Mouse (Mus musculus) right cerebral cortex, postnatal 14 days (tissue): ENCODE data around the gene Tmem50a.

Experiments used
- DNase-seq: peaks from one replicate; pipeline ENCODE4 v3.0.0; 2022

The Tmem50a gene

DNA sequence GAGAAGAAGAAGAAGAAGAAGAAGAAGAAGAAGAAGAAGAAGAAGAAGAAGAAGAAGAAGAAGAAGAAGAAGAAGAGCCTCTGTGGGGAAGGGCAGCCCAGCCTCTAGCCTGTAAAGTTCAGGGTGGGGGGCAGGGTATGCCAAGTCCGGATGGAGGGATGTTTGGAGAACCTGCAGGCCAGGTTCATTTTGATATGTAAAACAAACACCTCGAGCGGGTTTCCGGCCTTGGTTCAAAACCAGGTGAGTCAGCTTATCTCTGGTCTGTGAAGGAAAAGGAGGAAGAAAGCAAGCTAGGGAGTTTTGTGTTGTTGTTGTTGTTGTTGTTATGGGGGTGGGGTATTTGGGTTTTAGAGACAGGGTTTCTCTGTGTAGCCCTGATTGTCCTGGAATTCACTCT lies 43.3 kb downstream of the Tmem50a start:
- DNase-seq: no peak

DNA sequence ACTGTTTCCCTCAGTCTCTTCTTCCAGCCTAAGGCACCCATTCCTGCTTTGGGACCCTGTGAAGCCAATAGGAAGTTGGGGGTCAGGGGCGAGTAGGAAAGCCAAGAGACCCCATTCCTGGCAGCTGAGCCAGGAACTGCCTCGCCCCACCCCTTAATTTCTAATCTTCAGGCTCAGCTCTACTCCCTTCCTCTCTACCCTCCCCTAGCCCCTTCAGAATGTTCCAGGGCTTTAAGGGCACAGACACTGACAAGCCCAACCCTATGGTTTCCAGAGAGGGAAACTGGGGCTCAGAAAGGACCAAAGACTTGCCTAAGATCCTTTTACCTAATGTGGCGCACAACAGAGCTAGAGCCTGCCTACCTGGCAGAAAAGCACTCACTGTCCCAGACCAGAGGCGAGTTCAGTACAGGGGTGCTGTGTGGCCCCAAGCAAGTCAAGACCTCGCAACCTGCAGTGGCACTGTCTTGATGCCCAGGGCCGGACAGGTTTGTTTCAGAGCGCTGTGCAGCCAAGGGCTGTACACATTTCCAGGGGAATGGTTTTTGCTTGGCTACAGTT lies 44.9 kb downstream of the Tmem50a start:
- DNase-seq: no peak

DNA sequence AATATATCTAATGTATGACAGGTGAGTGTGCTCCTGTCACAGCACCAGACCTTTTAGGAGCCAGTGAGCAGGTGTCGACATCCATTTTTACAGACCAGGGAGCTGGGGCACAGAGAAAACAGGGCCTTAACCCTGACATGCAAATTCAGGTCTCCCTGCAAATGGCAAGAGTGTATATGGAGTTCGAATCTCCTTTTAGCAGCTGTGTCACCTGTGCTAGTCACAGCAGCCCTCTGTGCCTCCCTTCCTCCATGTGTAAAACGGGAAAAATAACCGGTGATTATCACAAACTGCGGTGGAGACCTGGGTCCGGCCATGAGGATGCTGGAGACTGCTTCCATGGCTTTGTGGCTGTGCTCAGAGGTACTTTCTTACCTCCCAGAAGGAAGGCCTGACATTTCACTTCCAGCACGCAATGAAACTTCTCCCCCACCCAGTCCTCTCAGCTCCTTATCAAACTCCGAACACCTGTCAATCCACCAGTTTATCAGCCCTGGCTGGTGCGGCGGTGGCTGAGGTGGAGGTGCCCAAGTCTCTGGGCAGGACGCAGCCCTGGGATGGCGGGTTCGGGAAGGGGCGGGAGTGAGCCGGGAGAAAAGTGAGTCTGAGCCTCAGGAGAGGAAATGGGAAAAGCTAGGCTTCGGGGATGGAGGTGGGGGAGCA lies 45.6 kb downstream of the Tmem50a start:
- DNase-seq: no peak

DNA sequence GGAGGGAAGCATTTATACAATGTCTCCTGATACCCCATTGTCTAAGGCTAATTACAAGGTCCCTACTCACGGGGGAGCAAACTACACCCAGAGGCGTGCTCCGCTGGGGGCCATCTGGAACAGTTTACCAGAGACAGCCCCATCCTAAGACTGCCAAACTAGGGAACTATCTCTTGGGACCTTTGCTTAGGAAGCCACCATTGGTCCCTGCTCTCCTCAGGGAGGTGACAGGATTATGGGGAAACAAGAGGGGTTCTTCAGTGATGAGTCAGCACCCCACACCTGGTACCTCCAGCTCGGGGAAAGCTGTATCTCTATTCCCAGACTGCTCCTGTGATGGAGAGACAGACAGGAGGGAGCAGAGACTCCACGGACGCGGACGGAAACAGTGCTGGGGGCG lies 46.3 kb downstream of the Tmem50a start:
- no peak for DNase-seq

DNA sequence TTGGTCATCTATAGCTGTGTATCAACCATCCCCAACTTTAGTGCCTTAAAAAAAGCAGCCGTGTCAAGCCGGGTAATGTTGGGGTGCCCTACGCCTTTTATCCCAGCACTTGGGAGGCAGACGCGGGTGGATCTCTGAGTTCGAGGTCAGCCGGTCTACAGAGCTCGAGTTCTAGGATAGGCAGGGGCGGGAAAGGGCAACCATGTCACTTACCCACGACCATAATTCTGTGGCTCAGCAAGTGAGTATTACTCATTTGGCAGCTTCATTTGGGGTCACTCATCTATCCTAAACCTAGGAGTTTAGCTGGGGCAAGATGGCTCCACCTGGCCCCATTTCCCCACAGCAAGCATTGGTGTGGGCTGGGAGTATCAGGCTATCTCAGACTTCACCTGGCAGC lies 46.8 kb downstream of the Tmem50a start:
- DNase-seq: no peak

GRCm38 (mm10) chr4:134867661-134868060 lies 47.2 kb downstream of the Tmem50a start:
- DNase-seq: no peak

DNA sequence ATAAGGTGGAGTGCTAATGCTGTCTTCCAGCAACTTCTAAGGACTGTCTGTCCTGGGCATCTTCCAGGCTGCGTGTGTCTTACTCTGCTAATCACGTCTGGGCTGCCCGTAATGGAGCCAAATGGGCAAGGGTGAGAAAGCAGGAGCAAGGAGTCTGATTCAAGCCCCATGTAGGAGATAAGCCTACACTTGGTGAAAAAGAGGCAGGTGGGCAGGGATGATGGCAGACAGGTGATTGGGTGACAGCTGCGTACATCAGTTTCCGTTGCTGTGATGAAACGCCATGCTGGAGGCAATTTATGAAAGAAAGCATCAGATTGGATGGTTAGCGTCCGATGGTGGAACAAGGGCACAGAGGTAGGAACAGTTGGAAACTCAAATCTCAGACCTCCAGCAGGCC lies 47.6 kb downstream of the Tmem50a start:
- no peak for DNase-seq

- DNase-seq: no peak
Measured at GRCm38 (mm10) chr4:134865789-134866188, 49.0 kb downstream of the Tmem50a start.

DNA sequence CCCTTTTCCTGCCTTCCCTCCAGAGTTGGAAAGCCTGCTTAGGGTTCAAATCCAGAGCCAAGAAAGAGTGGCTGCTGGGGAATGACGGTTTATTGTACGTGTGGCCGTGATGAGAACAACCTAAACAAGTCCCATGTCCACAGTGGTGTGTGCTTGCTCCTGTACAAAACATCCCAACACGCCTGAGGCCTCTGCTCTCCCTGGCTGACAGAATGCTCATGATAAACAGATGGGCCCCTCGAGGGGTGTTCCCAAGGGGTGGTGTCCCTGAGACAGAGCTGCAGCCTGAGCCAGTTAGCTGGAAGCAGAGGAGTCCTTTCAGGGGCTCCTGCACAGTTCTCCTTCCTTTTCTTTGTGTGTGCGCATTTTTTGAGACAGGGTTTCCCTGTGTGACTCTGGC lies 49.5 kb downstream of the Tmem50a start:
- no peak for DNase-seq

- DNase-seq: no peak
Measured at GRCm38 (mm10) chr4:134863937-134864729, 50.7 kb downstream of the Tmem50a start, which contains the start of gene Rhd. TSS of gene Rhd (plus strand) at chr4:134864536.

- DNase-seq: no peak
Measured at GRCm38 (mm10) chr4:134862996-134863395, 51.8 kb downstream of the Tmem50a start.

GRCm38 (mm10) chr4:134861884-134862283 lies 52.9 kb downstream of the Tmem50a start:
- DNase-seq: no peak

- no peak for DNase-seq
Measured at GRCm38 (mm10) chr4:134858494-134858893, 56.3 kb downstream of the Tmem50a start.

DNA sequence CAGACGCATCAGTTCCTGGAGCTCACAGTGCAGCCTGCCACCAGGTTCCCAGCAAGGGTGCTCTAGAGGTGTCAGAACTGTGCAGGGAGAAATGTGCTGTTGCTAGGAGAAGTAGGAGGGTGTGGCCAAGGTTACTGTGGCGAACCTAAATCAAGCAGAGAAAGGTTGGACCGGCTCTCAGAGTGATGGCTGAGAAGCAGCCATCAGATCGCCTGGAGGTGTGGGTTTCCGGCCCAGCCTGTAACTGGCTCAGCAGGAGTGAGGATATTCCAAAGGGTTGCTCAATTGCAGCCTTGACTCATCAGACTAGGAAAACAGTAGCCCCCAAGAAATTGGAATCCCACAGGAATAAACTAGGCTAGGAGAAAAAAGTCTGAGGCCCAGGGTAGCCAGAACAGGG lies 58.3 kb downstream of the Tmem50a start:
- DNase-seq: no peak

DNA sequence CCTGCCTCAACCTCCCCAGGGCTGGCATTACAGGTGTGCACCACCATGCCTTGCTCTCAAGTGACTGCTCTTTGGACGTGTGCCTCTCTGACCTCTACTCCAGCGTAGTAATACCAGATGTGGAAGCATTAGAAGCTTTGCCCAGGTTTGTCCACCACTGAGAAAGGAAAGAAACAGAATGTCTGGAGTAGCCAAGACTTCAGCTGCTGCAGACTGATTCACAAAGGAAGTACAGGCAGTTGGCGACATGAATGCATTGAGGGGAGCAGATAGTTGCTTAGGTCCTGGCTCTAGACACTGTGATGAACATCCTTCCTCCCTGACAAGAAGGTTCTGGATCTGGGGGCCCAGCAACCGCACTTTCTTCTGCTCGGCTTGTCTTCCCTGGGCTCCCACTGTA lies 58.8 kb downstream of the Tmem50a start:
- DNase-seq: no peak

- no peak for DNase-seq
Measured at GRCm38 (mm10) chr4:134855371-134855770, 59.5 kb downstream of the Tmem50a start.

DNA sequence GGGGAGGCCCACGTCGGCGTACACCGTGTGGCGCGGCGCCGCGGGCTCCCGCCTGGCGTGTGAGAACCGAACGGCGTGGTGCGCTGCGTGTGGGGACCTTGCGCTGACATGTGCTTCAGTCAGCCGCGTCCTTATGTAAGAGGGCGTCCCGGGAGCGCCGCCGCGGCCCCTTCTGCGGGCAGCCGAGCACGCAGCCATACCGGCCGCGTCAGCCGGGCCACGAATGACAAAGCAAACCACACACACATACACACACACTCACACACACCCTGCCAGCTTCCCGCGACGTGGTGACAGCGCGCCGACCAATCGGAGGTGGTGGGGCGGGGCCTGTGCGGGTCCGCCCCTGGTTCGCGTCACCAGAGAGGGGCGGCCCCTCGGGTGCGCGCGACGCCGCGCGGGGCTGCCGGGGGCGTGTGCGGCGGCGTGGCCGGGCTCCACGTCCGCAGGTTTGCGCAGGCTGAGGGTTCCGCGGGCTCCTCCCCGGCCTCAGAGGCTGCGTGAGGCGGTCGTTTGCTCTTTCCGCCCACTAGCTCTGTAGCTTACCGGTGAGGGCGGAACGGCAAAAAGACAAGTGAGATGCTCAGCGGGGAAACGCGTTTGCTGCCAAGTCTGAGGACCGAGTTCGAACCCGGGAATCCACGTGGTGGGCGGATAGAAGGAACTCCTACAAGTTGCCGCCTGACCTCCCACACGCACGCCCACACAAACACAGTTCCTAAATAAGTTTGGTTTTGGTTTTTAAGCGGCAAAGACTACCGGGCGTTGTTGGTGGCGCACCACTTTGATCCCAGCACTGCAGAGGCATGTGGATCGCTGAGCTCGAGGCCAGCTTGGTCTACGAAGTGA lies 61.0 kb downstream of the Tmem50a start:
- DNase-seq: peak; percentile 93

DNA sequence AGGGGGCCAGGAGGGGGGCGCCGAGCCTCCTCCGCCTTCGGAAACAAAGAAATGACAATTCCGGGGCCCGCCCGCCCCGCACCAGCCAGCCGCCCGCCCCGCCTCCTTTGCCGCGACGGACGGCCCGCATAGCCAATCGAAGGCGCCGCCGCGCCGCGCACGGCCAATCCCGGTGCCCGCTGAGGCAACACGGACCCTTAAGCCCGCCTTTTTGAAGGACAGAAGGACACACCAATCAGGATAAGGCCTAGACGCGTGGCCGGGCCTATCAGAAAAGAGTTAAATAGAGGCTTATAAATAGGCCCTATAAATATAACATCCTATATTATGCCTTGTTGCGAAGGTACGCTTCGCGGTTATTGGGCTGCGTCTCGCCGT lies 61.6 kb downstream of the Tmem50a start, which contains the start of gene Maco1:
TSS of gene Maco1 (minus strand) at position 87 of the 378 bp plus-strand sequence.
- peak; percentile 98 for DNase-seq

DNA sequence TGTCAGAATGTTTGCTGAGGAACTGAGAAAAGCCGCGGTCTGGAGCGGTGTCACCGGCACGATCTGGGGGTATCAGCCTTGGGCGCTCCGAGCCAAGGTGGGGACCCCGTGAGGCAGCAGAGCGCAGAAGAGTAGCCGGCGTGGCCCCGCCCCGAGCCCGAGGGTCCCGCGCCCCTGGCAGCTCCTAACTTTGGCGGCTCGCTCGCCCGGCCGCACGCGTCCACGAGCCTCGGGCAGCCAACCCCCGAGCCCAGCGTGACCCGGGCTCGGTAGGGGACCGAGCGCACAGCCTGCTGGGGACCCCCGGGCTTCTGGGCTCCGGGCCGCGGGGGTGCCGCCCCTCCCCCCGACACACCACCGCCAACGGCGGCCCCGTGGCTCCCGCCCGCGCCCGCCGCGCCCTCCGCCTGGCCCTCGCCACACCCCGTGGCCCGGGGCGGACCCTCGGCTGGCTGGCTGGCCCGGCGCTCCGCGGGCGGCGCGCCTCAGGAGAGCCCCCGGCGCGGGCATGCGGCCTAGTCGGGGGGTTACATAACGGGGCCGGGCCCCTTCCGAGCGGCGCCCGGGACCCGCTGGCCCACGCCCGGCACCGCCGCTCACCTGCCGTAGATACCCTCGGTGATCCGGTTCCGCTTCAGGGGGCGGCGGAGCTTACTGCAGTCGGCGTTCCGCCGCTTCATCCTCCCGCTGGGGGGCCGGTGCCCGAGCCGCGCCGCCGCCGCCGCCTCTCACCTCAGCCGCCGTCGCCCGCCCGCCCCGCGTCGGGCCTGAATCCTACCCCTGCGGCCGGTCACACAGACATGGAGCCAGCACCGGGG lies 62.2 kb downstream of the Tmem50a start:
- peak; percentile 36 for DNase-seq

DNA sequence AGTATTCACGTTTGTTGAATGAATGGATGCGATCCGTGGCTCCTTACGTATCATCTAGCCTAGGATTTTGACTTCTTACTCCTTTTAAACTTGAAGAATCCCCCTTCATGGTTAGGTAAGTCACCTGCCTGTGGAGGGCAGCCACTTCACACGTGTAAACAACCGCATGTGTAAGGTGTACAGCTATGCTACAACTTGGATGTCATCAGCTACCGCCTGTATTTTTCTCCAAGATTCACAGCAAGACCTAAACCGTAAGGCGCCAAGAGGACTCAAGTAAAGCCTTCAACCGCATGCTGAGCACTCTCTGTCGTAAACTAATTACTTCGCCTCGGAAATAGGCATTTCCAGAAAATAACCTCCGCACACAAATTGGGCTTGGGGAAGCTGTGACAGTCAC lies 62.9 kb downstream of the Tmem50a start:
- no peak for DNase-seq

GRCm38 (mm10) chr4:134851236-134851635 lies 63.6 kb downstream of the Tmem50a start:
- DNase-seq: no peak

DNA sequence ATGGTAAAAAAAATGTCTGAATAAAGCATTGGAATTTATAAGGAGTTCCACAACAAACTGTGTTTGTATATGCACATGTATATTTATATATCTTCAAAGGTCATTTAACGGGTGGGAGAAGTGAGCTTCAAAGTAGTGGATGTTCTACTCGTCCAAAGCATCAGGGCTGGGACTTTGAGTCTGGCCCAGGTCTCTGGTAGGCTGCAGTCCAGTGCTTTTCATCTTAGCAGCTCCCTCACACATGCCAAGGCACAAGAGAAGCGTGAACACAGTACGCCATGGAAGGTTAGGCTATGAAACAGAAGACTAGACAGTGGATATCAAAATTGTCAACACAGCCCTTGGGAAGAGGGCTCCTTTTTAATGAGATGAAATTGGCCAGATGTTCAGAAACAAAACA lies 64.3 kb downstream of the Tmem50a start:
- no peak for DNase-seq
